Mouse (Mus musculus) frontal cortex, postnatal 25 days (tissue): ENCODE results near the gene Commd1.
A peak's percentile ranks its signal among the peaks of the same experiment; 100 is the strongest.

Experiments
- DNase-seq, 2 experiments: peaks; one replicate each; pipeline ENCODE4 v3.0.0; 2022; ENCODE audit warnings: low spot score in 2 of 2

Gene Commd1

GRCm38 (mm10) chr11:22981984-22982757, at the start of gene Commd1, which contains the start of gene Gm28048:
Gene Commd1 (minus strand): TSS chr11:22982382.
Gene Gm28048 (minus strand): TSS chr11:22982090.
- DNase-seq: peak; percentile 92 to 97

- no peak for DNase-seq
Observed at GRCm38 (mm10) chr11:23029399-23029798, 47.2 kb upstream of the Commd1 start.

- no peak for DNase-seq
Observed at GRCm38 (mm10) chr11:23028957-23029356, 46.8 kb upstream of the Commd1 start.

GRCm38 (mm10) chr11:23024169-23024568, 42.0 kb upstream of the Commd1 start:
- DNase-seq: no peak

GRCm38 (mm10) chr11:23023155-23023554, 41.0 kb upstream of the Commd1 start:
- no peak for DNase-seq

GRCm38 (mm10) chr11:23020841-23021240, 38.7 kb upstream of the Commd1 start:
- DNase-seq: no peak

- no peak for DNase-seq
Observed at GRCm38 (mm10) chr11:23020116-23020770, 38.1 kb upstream of the Commd1 start.

GRCm38 (mm10) chr11:23017943-23018342, 35.8 kb upstream of the Commd1 start:
- no peak for DNase-seq

- DNase-seq: no peak
Observed at GRCm38 (mm10) chr11:23014996-23015395, 32.8 kb upstream of the Commd1 start.

GRCm38 (mm10) chr11:23013580-23014294, 31.6 kb upstream of the Commd1 start:
- no peak for DNase-seq

GRCm38 (mm10) chr11:23013096-23013495, 30.9 kb upstream of the Commd1 start:
- no peak for DNase-seq

GRCm38 (mm10) chr11:23008824-23009200, 26.6 kb upstream of the Commd1 start:
- no peak for DNase-seq

- peak in 1 of 2 experiments; percentile 61 for DNase-seq
Observed at GRCm38 (mm10) chr11:23008181-23008823, 26.1 kb upstream of the Commd1 start.

GRCm38 (mm10) chr11:23007481-23008180, 25.4 kb upstream of the Commd1 start, which contains the start of gene Fam161a:
Gene Fam161a (plus strand): TSS chr11:23007531.
- DNase-seq: peak; percentile 54 to 70

- DNase-seq: no peak
Observed at GRCm38 (mm10) chr11:23007166-23007480, 24.9 kb upstream of the Commd1 start.

- no peak for DNase-seq
Observed at GRCm38 (mm10) chr11:23005276-23005675, 23.1 kb upstream of the Commd1 start.

GRCm38 (mm10) chr11:22998308-22998707, 16.1 kb upstream of the Commd1 start:
- no peak for DNase-seq

- no peak for DNase-seq
Observed at GRCm38 (mm10) chr11:22995461-22995860, 13.3 kb upstream of the Commd1 start.

GRCm38 (mm10) chr11:22994271-22994670, 12.1 kb upstream of the Commd1 start:
- DNase-seq: no peak

GRCm38 (mm10) chr11:22991218-22991835, 9.1 kb upstream of the Commd1 start:
- DNase-seq: no peak
